Mouse (Mus musculus): ENCODE measurements at regions not wholly inside any gene's neighbourhood (a gene's known extent, or its start where the extent isn't known, plus 50 kb on each side); places are given as distances from the start of the nearest gene placed in this dataset.

DNA sequence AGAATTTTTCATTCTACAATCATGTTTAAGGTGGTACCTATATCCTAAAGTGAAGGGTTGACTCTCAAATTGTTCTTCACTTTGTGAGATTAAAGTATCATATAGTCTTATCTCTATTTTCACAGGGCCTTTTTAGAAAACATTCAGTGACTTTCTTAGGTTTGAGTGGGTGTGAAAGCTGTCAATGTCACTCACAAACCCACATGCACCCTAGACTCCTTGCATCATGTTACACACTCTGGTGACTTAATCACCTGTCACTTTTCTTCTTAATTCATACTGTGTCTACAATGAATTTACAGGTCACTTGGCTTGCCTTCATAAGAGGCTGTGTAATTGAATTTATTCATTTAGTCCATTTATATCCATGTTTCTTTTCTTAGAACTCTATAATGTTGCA lies 1026.8 kb upstream of the Alcam start:
- DNase-seq (ENCODE audit: low spot score in 2 of 2): no peak

DNA sequence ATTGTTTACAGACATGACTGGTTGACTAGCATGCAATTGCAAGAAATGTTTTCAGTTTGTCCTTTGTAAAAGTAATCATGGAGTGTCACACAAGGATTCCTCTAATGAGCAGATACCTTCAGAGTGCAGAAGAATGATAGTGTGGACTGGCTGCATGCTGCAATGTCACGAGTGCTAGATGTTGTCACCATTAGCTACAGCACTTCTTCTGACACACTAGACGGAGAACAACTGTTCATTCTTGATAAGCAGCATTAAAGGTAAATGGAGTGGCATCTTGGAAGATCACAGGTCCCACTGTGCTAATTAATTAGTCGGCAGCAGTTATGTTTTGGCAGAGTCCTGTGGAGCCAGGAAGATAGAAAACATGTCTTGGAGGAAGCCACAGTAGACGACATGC lies 985.6 kb upstream of the Alcam start:
- no peak for DNase-seq (ENCODE audit: low spot score in 2 of 2)

DNA sequence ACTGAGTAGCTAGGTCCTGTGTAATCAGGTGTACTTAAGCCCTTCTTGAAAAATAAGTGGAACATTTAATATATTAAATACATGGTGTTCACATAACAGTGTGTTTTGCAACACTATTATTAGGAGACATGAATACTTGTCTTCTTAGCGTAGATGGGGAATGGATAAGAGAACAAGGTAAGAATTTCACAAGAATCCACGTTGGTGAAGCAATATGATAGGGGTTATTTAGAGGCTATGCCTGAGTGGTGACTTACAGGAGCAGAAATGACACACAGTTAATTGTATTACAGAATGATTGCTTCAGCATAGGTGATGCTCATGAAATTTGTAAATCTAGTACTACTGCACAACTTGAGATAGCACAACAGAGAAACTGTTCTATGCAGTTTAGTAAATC lies 964.5 kb upstream of the Alcam start:
- no peak for DNase-seq (ENCODE audit: low spot score in 2 of 2)

DNA sequence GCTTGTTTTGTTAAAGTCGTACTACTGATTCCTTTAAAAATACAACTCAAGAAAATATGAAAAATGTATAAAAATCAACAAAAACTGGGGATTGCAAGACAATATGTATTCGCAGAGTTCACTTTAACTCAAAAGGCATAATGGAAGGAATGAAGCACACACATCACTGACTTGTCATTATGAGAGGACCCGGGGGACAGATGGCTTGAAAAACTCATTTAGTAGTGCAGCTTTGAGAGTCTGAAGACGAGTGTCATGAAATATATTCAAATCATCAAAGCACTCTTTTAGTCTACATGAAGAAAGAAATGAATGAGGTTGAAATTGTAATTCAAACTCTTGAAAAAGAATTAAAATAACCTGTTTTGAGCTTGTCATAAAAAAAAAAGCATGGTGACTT lies 931.3 kb upstream of the Alcam start:
- DNase-seq (ENCODE audit: low spot score in 2 of 2): no peak

DNA sequence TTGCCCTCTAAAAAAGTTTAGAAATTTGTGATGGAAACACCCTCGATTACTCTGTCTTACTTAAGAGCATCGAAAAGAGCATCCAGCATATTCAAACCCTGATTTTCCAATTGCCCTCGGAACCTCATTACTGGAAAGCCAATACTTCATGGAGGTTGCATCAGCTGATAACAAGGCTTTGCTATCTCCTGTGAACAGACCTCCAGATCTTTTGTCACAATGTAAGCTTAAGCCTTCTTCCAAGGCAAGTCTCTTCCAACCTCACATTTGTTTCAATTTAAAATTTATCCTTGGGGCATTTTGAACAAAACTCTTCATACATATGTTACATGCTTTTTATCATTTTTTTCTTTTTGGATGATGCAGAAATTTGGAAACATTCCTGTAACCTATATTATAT lies 888.3 kb upstream of the Alcam start:
- DNase-seq (ENCODE audit: low spot score in 2 of 2): no peak

DNA sequence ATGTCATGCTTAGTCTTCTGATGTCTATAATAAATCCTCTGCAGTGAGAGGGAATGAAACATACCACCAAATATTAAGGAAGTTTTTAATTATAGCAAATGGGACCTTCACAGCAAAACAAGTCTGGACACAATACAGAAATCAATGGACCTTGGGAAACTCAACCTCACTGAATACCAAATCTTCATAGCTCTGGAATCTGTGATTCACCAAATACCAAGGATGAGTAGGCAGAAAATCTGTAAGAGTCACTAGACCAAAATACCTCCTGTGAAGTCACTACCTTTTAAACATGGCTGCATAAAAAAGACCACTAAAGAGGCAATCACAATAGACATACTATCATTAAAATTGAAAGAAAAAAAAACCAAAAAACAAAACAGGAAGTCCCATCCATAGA lies 872.5 kb upstream of the Alcam start:
- no peak for DNase-seq (ENCODE audit: low spot score in 2 of 2)

DNA sequence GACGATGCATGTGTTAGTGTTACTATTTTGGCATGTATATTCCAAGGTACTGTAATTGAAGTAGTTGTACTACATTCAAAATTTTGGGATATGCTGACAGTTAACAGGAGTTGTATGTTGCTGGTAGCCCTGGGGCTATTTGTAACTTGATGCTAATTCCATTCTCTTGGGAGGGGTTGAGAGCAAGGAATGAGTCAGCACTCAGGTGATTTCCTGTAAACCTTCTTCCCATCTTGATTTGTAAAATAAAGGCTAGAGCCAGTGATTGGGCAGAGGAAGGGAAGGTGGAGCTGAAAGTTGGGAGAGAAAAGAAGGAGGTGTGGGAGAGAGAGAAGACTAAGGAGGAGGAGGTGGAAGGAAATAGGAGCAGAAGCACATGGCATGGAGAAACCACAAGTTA lies 838.2 kb upstream of the Alcam start:
- DNase-seq (ENCODE audit: low spot score in 2 of 2): no peak

DNA sequence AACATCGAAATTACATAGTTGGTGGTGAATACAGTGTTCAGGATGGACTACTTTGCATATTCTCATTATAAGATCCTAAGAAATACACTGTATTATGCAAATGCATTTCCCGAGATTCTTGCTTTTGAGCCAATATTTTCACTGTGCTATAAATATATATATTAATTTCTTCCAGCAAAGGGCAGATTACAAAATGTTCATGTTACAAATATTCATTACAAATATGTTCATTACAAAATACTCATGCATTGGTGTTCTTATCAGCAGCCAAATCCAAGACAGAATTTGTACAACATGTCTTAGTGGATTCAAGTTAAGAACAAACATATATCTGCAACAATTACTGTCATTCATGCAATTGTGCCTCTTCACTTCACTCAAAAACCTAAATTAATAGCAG lies 828.1 kb upstream of the Alcam start:
- no peak for DNase-seq (ENCODE audit: low spot score in 2 of 2)

DNA sequence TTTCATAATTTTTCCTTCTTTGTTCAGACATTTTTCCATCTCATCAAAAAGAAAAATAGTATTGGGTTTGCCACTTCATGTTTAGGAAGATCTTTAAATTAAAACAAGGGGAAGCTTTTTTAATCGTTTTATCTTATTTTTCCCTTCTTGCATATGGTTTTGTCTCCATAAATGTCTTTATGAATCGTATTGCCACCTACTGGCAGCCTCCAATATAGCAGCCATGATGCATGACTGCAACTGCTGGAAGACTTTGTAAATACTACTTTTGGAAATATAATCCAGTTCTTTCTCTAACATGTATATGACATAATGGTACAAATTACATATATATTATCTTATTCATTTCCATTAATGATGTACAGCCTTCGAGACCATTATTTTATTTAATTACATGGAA lies 812.2 kb upstream of the Alcam start:
- peak in 1 of 2 experiments; percentile 14 for DNase-seq (ENCODE audit: low spot score in 2 of 2)

DNA sequence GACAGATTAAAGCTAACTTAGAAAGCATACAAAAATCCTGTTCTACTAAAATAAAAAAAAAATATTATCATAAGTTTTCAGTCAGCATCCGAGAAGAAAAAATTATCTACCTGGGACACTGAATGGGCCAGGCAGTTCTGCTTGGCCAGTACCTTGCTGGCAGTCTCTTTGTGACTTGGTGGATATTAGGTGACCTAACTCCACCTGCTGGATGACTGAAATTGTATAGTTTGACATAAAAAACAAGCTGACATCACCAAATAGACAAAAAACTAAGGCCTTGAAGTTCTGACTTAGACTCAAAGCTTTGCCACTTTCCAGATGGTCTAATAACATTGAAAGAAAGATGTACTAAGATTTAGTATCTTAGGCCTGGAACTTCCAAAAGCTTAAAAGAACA lies 791.5 kb upstream of the Alcam start:
- DNase-seq (ENCODE audit: low spot score in 2 of 2): no peak

DNA sequence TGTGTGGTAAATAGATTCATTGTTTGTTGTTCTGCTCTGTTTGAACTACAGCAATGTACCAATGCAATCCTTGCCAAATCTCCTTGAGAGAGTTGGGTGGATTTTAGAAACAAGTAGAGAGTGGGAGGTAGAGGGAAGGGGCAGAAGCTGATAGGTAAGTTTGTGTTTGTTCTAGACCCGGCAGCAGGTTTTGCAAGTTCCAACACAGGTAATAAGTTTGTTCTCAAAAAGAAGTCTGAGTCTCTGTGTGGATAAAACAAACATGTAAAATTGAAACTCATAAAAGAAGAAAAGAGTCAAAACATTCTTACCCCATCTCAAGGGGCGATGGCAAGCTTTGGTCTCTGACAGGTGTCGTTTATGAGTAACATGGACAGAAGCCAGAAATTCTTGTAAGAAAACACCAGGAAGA lies 788.3 kb upstream of the Alcam start:
- DNase-seq (ENCODE audit: low spot score in 2 of 2): no peak

DNA sequence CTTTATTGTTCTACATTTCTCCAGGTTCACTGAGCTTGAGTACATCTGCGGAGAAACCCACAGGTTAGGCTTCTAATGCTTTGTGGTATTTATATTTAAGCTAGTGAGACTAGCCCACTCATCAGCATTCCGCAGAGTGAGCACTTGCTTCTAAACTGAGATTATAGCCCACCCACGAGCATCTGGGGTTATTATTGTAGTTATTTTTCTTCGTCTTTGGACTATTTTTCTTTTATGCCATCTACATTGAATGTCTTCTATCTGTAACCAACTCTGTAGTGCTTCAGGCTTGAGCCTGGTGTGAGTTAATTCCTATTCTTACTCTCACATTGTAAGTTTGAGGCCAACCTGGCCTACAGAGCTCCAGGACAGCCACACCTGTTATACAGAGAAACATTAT lies 765.0 kb upstream of the Alcam start:
- no peak for DNase-seq (ENCODE audit: low spot score in 2 of 2)

DNA sequence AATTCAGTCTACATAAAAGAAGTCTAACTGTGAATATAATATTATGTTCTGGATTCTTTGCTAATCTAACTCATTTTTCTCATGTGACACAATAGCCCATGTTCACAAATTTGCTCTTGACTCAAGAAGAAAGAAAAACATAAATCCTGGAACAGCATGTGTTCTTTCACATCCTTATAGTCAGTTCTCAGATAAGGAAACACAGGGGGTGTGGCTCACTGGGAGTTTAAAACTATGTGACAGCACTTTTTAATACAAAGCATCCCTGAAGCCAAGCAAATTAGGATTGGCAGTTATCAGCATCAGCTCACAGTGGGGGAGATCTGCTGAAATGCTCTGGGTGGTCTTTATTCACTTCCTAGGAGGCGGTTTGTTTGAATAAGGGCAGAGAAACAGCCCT lies 747.6 kb upstream of the Alcam start:
- DNase-seq (ENCODE audit: low spot score in 2 of 2): no peak

DNA sequence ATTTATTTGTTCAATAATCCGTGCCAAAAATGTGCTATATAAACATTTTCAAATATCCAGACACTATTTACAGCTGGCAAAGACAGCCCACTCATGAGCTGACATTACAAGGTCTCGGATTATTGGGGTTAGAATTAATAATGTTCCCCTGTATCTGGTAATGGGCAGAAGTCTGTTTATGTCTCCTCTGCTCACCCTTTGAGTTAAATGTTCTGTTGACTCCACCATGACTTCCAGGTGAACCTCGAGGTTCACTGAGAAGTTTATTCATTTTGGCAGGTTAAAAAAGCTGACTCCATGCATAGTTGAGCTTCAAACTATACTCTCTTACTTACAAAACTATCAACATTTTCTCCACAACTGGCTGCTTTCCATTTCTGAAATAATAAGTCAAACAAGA lies 732.6 kb upstream of the Alcam start:
- DNase-seq (ENCODE audit: low spot score in 2 of 2): no peak

DNA sequence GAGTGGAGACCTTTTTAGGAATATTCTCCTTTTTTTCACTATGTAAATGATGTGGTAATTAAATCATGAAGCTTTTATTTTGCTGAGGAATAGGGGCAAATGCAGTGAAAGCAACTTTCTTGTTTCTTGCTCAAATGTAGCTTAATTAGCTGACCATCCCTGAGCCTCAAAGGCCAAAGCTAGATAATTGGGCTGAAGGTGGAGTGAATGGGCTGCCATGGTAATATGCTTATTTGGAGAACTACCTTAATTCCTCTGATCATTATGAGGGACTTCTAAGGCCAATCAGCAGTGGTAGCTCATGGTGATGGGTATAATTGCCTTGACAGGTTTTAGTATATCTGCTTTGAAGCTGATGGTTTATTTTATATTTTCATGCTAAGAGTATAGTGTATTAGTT lies 702.5 kb upstream of the Alcam start:
- DNase-seq (ENCODE audit: low spot score in 2 of 2): no peak

DNA sequence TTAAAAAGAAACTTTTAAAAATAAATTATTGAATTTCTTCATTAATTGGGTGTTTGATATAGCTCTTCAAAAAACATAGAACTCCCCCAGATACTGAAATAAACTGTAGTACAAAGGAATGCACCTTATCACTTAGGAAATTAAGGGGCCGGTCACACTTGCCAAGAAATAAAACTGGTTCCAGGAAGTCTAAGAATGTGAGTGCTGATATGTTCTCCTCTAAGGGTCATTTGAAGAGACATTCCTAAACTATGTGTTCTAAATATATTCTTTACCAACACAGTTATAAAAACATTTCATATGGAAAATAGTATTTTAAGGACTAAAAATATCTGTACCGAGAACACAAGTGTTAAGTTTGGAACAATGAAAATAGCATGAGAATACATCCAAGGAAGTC lies 676.8 kb upstream of the Alcam start:
- no peak for DNase-seq (ENCODE audit: low spot score in 2 of 2)

DNA sequence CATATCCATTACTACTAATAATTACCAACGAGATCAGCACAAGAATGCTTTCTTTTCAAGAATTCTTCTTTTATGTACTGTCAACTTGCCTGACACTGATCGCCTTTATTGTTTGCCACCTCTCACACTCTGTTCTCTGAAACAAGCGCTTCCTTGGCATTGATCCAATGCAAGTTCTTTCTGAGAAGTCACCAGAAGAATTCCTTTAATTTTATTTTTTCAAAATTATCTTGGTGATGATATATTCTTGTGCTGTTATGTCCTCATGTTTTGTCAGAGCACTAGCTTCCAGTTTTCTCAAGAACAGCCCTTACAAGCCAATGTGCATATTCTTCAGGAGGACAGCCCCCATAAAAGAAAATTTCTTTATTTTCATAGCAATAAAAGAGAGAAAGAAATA lies 654.9 kb upstream of the Alcam start:
- DNase-seq (ENCODE audit: low spot score in 2 of 2): no peak

DNA sequence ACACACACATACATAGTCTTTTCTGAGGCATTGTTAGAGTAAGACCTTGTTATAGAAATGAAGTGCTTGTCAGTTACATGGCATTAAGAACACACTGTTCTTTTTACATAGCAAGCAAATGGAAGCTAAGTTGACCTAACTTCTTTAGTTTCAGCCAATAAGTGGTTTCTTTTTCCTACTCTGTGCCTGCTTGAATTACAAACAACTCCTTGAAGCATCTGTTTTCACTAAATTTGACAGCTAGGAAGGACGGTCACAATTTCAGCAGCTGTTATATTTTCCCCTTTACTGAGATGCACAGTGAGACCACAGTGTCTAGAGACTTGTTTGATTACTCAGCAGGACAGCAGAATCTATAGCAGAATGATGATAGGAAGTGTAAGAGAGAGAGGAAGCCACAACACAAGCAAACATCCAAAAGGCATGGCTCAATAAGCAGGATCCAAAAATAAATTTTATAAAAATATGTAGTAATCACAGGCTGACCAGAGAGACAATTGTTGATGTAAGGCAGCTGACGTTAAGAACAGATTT lies 641.6 kb upstream of the Alcam start:
- no peak for DNase-seq (ENCODE audit: low spot score in 2 of 2)

DNA sequence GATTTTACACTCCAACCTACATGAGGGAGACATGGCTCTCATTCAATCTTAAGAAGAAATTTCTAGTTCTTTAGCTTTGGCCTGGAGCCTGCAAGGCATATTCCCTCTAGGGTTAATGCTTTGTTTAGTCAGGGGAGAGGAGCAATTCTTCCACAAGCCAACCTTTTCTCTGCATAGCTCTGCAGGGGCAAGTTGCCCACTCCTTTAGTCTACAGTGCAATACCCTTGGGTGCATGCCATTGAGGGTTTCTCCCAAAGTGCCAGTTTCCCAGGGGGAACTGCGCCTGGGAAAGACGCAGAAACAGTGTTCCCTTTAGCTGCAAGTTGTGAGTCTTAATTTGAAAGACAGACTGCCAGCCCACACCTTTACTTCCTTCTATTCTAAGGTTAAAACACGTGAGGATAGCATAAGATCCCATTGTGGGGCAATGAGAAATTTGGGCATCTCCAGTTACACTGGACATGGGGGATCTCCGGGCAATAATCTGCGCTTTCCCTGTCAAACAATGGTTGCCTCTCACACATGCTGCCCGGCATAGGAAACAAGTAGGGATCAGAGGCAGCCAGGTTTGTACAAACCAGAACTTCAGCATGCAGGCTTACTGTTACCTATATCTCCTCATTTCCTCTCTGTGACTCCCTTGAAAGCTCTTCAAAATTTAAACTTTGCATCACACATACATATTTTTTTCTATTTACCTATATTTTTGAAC lies 620.1 kb upstream of the Alcam start:
- DNase-seq (ENCODE audit: low spot score in 2 of 2): no peak

DNA sequence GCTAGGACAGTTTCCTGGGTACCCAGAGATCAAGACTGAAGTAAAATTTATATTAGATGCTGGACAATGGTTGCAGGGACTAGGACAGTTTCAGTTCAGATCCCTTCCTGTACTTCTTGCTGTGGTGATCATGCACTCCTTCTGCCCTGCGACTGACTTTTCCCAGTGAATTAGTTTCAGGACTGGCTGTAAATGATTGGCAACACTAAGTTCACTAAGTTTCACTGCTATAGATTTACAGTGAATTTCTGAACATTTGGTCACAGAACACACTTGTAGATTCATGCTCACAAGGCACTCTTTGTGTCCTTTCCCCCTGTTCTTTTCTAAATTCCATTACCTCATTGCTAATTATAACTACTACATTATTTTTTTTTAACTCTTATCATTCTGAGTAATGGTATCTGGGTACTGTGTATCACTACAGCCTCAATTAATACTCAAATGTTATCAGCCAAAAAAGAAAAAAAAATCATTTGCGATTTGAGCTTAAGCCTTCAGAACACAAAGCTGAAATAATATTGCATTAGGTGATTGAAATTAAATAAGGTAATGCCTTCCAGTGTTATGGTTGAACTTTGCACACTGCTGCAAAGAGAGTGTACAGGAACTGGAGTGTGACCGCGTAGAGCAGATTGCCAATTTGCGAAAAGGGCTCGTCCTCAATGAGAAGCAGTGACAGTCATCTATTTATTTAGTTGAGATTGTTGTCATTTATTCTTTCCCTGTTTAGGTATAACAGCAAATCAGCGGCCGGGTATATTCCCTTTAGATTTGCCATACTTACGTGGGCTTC lies 618.2 kb upstream of the Alcam start:
- DNase-seq (ENCODE audit: low spot score in 2 of 2): no peak

DNA sequence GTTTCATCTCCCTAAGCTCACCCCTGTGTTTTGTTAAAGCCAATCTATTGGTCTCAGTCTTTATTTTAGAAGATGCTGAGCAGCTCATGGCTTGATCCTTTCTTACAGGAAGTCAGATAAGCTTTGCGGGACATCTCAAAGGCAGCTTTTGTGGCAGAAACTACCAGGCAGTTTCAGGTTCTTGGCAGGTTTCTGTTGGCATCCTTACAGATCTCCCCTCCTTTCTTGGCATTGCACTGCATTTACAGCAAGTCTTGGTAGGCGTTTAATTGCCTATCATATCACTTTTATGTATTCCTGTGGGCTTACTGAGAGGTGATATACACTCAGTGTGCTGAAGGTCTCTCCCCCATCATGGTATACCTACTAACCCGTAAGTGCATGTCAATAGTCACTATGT lies 610.3 kb upstream of the Alcam start:
- DNase-seq (ENCODE audit: low spot score in 2 of 2): no peak

DNA sequence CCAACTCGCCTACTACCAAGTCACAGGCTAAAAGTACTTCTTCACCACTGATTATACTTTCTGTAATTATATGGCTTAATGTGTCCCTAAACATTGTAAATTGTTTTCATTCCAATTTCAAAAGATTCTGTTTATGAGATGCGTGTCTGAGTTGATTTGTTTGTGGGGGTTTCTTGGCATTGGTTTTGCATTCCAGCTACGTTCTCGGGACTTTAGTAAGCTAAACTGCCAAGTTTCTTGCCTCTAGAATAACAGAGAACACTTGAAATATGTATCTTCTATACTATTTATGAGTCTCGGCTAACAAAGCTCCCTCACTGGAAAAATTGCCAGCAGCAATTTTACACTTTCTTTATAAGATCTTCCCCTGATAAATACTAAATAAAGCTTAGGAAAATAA lies 609.2 kb upstream of the Alcam start:
- no peak for DNase-seq (ENCODE audit: low spot score in 2 of 2)

DNA sequence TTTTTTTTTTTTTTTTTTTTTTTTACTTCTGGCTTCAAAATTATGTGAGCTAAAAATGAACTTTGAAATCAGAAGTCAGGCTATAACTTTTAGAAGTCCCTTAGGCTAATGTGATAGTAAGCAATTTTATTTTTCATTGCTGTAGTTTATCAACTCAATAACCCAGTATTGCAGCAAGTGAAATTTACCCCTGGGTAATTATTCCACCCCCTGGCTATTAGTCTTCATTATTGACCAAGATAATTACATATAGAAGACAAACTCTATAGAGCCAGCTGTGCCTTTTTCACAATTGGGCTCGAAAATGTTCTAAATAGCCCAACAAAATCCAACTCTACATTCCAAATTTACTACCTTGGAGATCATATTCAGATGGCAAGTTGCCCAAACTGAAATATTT lies 572.2 kb upstream of the Alcam start:
- DNase-seq (ENCODE audit: low spot score in 2 of 2): no peak
